Mouse (Mus musculus) lung, postnatal 0 days (tissue): ENCODE measurements at regions not wholly inside any gene's neighbourhood (a gene's known extent, or its start where the extent isn't known, plus 50 kb on each side); places are given as distances from the start of the nearest gene placed in this dataset.

Experiments used
- ATAC-seq: fragments of 200-750 bp; cut with Nextera tagmentation; 2 replicates; pipeline ENCODE4 v1.8.0; 2017; ENCODE audit warnings: moderate library complexity
- DNase-seq: peaks from one replicate; pipeline ENCODE4 v3.0.0-alpha.2; 2016; ENCODE audit warnings: low spot score
- H3K27ac ChIP-seq: fragments of 300-500 bp; sonication (generic); 2 replicates; pipeline ENCODE4 v1.5.1; 2014; ENCODE audit warnings: antibody characterized with exemption, mild to moderate bottlenecking, low read length, mixed read lengths
- H3K27me3 ChIP-seq: fragments of 300-500 bp; sonication (generic); replicated peaks from 2 replicates; pipeline ENCODE4 v1.6.1; 2014; ENCODE audit warnings: low read length, mixed read lengths; ENCODE audit not compliant: insufficient read depth
- H3K36me3 ChIP-seq: fragments of 300-500 bp; sonication (generic); 2 replicates; pipeline ENCODE4 v1.6.1; 2014; ENCODE audit warnings: low read length, mixed read lengths; ENCODE audit not compliant: insufficient read depth
- H3K4me1 ChIP-seq: fragments of 300-500 bp; sonication (generic); 2 replicates; pipeline ENCODE4 v1.6.1; 2014; ENCODE audit warnings: antibody characterized with exemption, low read depth, low read length, mixed read lengths; ENCODE audit not compliant: insufficient read depth
- H3K4me2 ChIP-seq: fragments of 300-500 bp; sonication (generic); replicated peaks from 2 replicates; pipeline ENCODE4 v1.6.1; 2014; ENCODE audit warnings: low read depth, mild to moderate bottlenecking, low read length, moderate library complexity, mixed read lengths
- H3K4me3 ChIP-seq: fragments of 300-500 bp; sonication (generic); 2 replicates; pipeline ENCODE4 v1.5.1; 2014; ENCODE audit warnings: low read depth, low read length
- H3K9ac ChIP-seq: fragments of 300-500 bp; sonication (generic); replicated peaks from 2 replicates; pipeline ENCODE4 v1.6.1; 2014; ENCODE audit warnings: low read depth, mild to moderate bottlenecking
- H3K9me3 ChIP-seq: fragments of 300-500 bp; sonication (generic); 2 replicates; pipeline ENCODE4 v1.6.1; 2016; ENCODE audit warnings: low read length, mixed read lengths
- CTCF ChIP-seq: IDR thresholded peaks from 2 replicates; pipeline ENCODE4 v1.5.1; 2016; ENCODE audit warnings: antibody characterized with exemption, mild to moderate bottlenecking
- EP300 ChIP-seq: IDR thresholded peaks from 2 replicates; pipeline ENCODE4 v1.6.1; 2016; ENCODE audit warnings: antibody characterized with exemption, mild to moderate bottlenecking, control low read depth
- WGBS: fragments of 180-500 bp; shearing (Covaris S2); extraction: QIAGEN DNeasy Blood & Tissue Kit; methylation state at CpG from one replicate; pipeline ENCODE4 v1.1.7; 2014; 5-methylcytosine and 5-hydroxymethylcytosine counted together

DNA sequence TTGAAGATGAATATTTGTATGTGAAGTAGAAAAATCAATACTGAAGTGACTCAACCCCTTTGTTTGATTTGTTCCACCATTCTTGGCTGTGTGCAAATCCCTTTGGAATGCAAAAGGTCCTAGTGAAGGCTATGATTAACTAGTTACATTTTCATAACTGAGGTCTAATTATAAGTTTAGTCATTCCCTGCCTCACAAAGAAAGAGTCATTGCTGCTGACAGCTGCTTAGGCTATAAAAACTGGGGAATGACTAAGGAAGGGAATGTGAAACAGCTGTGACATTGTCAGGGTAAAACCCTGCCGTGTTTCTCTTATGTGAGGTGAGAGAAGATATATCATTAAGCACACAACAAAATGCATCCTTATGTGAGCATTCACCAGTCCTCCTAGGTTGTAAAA is 1033.1 kb downstream of the Cdh18 start:
- H3K36me3 ChIP-seq = no peaks in the 10 kb centered on the region
- H3K27me3 ChIP-seq = no peaks in the 10 kb centered on the region
- H3K9ac ChIP-seq = no peak overlapping the region
- H3K27ac ChIP-seq = no peak overlapping the region
- H3K4me1 ChIP-seq = no peaks in the 10 kb centered on the region
- ATAC-seq (no peak), DNase-seq (no peak)
- no peaks in the 10 kb centered on the region for H3K9me3 ChIP-seq
- 37% methylated on average over 1 of the region's 1 CpGs for WGBS
- TF ChIP-seq EP300 = no peak
- TF ChIP-seq CTCF = no peak
- H3K4me3 ChIP-seq = no peak overlapping the region
- H3K4me2 ChIP-seq = no peak overlapping the region

DNA sequence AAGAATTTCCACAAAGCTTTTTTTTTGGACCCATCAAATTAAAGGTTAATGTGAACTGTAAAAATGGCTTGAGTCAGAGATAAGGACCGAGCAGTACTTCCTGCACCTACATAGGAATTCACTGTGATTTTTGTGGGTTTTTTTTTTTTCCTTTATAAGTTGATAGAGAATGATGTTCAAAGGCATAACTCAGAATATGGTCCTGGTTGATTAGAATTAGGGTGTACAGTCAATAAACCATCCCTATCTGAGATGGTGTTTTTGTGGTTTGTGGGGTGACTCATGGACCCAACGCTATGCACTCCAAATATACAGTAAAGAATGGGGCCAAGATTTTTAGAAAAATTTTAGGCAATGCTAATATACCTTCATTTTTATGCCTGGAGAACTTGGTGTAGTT is 1041.6 kb downstream of the Cdh18 start:
- H3K27ac ChIP-seq = no peak overlapping the region
- H3K4me2 ChIP-seq = no peak overlapping the region
- no peaks in the 10 kb centered on the region for H3K27me3 ChIP-seq
- no peaks in the 10 kb centered on the region for H3K9me3 ChIP-seq
- no peaks in the 10 kb centered on the region for H3K4me1 ChIP-seq
- no peak for TF ChIP-seq CTCF
- TF ChIP-seq EP300 = no peak
- DNase-seq (no peak), ATAC-seq (no peak)
- no peaks in the 10 kb centered on the region for H3K36me3 ChIP-seq
- WGBS = 84% methylated on average over 2 of the region's 2 CpGs
- H3K9ac ChIP-seq = no peak overlapping the region
- no peak overlapping the region for H3K4me3 ChIP-seq

DNA sequence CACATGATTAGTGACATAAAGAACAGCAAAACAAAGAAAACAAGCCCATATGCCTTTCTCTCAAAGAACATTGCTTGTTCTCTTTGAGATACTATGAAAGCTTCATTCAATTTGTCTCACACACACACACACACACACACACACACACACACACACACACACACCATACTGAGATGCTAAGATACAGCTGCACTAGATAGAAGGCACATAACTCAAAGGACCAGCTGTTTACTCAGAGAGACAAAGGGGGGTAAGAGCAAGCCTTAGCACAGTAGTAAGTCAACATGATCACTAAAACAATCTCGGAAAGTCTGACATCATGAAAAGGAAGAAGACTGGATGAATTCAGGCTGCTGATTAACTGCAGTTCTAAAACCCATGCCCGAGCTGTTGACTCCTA is 1051.6 kb downstream of the Cdh18 start:
- no peaks in the 10 kb centered on the region for H3K36me3 ChIP-seq
- TF ChIP-seq EP300 (no peak), CTCF (no peak)
- no peak overlapping the region for H3K9ac ChIP-seq
- H3K4me2 ChIP-seq = no peak overlapping the region
- no peaks in the 10 kb centered on the region for H3K9me3 ChIP-seq
- no peak overlapping the region for H3K4me3 ChIP-seq
- H3K27ac ChIP-seq = no peak overlapping the region
- no peaks in the 10 kb centered on the region for H3K4me1 ChIP-seq
- no peaks in the 10 kb centered on the region for H3K27me3 ChIP-seq
- no peak for ATAC-seq
- 72% methylated on average over 2 of the region's 2 CpGs for WGBS
- no peak for DNase-seq
